In the genomic region with DNA sequence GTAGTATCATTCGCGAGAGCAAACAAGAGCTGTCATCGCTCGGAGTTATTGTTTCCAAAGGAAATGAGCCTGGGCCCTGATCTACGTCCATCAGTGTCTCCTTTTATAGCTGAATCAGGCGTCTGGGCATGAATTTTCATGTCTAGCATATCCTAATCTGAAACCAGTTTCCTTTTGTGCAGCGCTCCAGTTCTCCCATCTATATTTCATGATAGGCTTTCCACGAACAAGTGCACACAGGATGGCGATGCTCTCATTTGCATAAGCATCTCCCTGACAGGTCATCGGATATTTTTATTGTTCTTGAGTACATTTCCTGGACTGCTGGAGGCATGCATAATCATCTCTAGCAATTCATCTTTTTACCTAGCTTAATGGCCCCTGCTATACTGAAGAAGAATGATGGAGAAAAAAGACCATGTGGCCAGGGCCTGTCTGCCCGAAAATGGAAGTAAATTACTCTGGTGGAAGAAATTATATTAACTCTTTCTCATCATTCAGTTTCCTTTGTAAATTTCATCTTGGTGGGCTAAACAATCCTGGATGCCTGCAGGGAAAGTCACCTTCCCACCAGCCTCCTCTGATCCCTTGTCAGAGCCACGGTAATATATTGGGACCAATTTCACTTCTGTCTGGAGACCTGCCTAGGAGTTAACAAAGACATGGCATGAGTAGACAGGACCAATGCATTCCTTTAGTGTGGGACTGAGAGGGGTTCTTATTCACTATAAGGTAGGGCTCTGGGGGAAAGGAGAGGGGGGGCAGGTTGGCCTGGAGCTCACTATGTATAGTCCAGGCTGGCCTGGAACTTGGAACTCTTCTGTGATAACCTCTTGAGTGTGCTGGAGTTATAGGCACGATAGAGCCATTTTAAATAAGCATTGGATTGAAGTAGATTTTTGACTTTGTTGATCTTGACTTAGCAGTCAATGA, we compare ENCODE assay signal across 19 mouse cellular contexts. TPM values are rescaled to one million over a fixed set of nuclear protein-coding genes. Genes with fewer than 3 reads are reported as not detected.
A peak's percentile ranks its signal among the peaks of the same experiment; 100 is the strongest.
DNase-seq lines count a peak whose midpoint lies in the region; ATAC-seq and TF ChIP-seq lines count a peak whose summit lies in the region.
"Had no signal": no experiment of that assay in that cellular context is flagged by ENCODE, and none has a peak within 500 bp of the region (broad histone marks: within the 10 kb centered on the region; RNA-seq: fewer than 3 reads in every experiment).

No protein-coding gene starts in this region.

- DNase-seq in gastrocnemius, adult 2 months: no peak
- no peak for DNase-seq in gastrocnemius, postnatal 14 days
- no peak for DNase-seq in hindbrain, embryonic 11.5 days (ENCODE audit: low spot score)
- DNase-seq in hindbrain, embryonic 10.5 days (ENCODE audit: low spot score): no peak
- DNase-seq in hindbrain, embryonic 14.5 days (ENCODE audit: low spot score): no peak
- peak; percentile 30 for DNase-seq in neural tube, embryonic 11.5 days (ENCODE audit: low spot score)
- DNase-seq in urinary bladder, adult 2 months (ENCODE audit: low spot score): no peak
- DNase-seq: adrenal gland, postnatal 14 days; cerebellum, postnatal 10 days; embryo, embryonic 11 days; heart, postnatal 14 days; kidney, adult 18-20 months; kidney, postnatal 36 days; liver, postnatal 0 days had no signal

- no peak overlapping the region for H3K4me2 ChIP-seq in hindbrain, embryonic 11.5 days (replicated peaks; ENCODE audit: low read depth, low read length)
- no peak overlapping the region for H3K4me2 ChIP-seq in hindbrain, embryonic 14.5 days (replicated peaks)
- H3K4me2 ChIP-seq in neural tube, embryonic 11.5 days (ENCODE audit: low read depth): no peak overlapping the region
- H3K4me2 ChIP-seq: limb, embryonic 15.5 days had no signal

- peak overlapping the region; percentile 7 for H3K4me3 ChIP-seq in gastrocnemius, adult 2 months
- no peak overlapping the region for H3K4me3 ChIP-seq in hindbrain, embryonic 11.5 days (ENCODE audit: low read depth, low read length)
- H3K4me3 ChIP-seq in hindbrain, embryonic 10.5 days: no peak overlapping the region
- no peak overlapping the region for H3K4me3 ChIP-seq in hindbrain, embryonic 14.5 days (replicated peaks; ENCODE audit: low read length)
- no peak overlapping the region for H3K4me3 ChIP-seq in neural tube, embryonic 11.5 days (ENCODE audit: low read depth, low read length)
- H3K4me3 ChIP-seq: limb, embryonic 15.5 days had no signal

- H3K36me3 ChIP-seq in hindbrain, embryonic 11.5 days (ENCODE audit: control insufficient read depth, insufficient read depth, low read length): no peaks in the 10 kb centered on the region
- no peaks in the 10 kb centered on the region for H3K36me3 ChIP-seq in hindbrain, embryonic 10.5 days
- no peaks in the 10 kb centered on the region for H3K36me3 ChIP-seq in hindbrain, embryonic 14.5 days (replicated peaks; ENCODE audit: control insufficient read depth, insufficient read depth)
- no peaks in the 10 kb centered on the region for H3K36me3 ChIP-seq in neural tube, embryonic 11.5 days (ENCODE audit: control insufficient read depth, insufficient read depth, low read length)
- H3K36me3 ChIP-seq: limb, embryonic 15.5 days had no signal

- H3K27ac ChIP-seq in gastrocnemius, adult 2 months: peak overlapping the region; percentile 43; the same call in 1 of the 2 replicates
- peak overlapping the region; percentile 75 for H3K27ac ChIP-seq in hindbrain, embryonic 11.5 days (ENCODE audit: low read depth, low read length)
- H3K27ac ChIP-seq in hindbrain, embryonic 10.5 days: no peak overlapping the region
- H3K27ac ChIP-seq in hindbrain, embryonic 14.5 days: peak overlapping the region; percentile 72
- peak overlapping the region; percentile 51 for H3K27ac ChIP-seq in neural tube, embryonic 11.5 days (ENCODE audit: low read depth, low read length)
- H3K27ac ChIP-seq: limb, embryonic 15.5 days; macrophage had no signal

- H3K4me1 ChIP-seq in hindbrain, embryonic 11.5 days (replicated peaks; ENCODE audit: control insufficient read depth, insufficient read depth, low read length): no peaks in the 10 kb centered on the region
- H3K4me1 ChIP-seq in hindbrain, embryonic 10.5 days (replicated peaks): 0 out of 2 replicates have a peak, but pooled peaks cover 3% of the 10 kb centered on the region
- 0 out of 2 replicates have a peak, but pooled peaks cover 9% of the 10 kb centered on the region for H3K4me1 ChIP-seq in hindbrain, embryonic 14.5 days (replicated peaks; ENCODE audit: control insufficient read depth, insufficient read depth, low read length)
- H3K4me1 ChIP-seq in neural tube, embryonic 11.5 days (ENCODE audit: control insufficient read depth, insufficient read depth, low read length): no peaks in the 10 kb centered on the region

- no peaks in the 10 kb centered on the region for H3K27me3 ChIP-seq in hindbrain, embryonic 11.5 days (ENCODE audit: control insufficient read depth, insufficient read depth, low read length)
- no peaks in the 10 kb centered on the region for H3K27me3 ChIP-seq in hindbrain, embryonic 10.5 days (ENCODE audit: insufficient read depth, poor library complexity, severe bottlenecking)
- H3K27me3 ChIP-seq in hindbrain, embryonic 14.5 days (ENCODE audit: control insufficient read depth, insufficient read depth, low read length): no peaks in the 10 kb centered on the region
- H3K27me3 ChIP-seq in neural tube, embryonic 11.5 days (ENCODE audit: control insufficient read depth, insufficient read depth, low read length): no peaks in the 10 kb centered on the region
- H3K27me3 ChIP-seq: CH12.LX; limb, embryonic 15.5 days had no signal

- intact Hi-C loops in gastrocnemius, adult 2 months (cut with DNase I): no loop called here
- intact Hi-C loops in gastrocnemius, postnatal 14 days (cut with DNase I; ENCODE audit: low total_unique reads): no loop called here

- no peak overlapping the region for H3K9ac ChIP-seq in hindbrain, embryonic 11.5 days (ENCODE audit: low read depth, low read length)
- no peak overlapping the region for H3K9ac ChIP-seq in hindbrain, embryonic 14.5 days
- no peak overlapping the region for H3K9ac ChIP-seq in neural tube, embryonic 11.5 days (ENCODE audit: low read length)
- H3K9ac ChIP-seq: limb, embryonic 15.5 days; liver, postnatal 0 days had no signal

- peak; percentile 79 for ATAC-seq in hindbrain, embryonic 11.5 days (ENCODE audit: low FRiP score)
- peak; percentile 80 for ATAC-seq in hindbrain, embryonic 14.5 days (ENCODE audit: low FRiP score)
- ATAC-seq in neural tube, embryonic 11.5 days (ENCODE audit: insufficient read depth, low FRiP score, low TSS enrichment): peak; percentile 80
- no peak for ATAC-seq in cerebellum, adult (ENCODE audit: insufficient number of reproducible peaks, low FRiP score, low TSS enrichment)
- ATAC-seq: forebrain, embryonic 14.5 days; liver, postnatal 0 days had no signal

- no peaks in the 10 kb centered on the region for H3K9me3 ChIP-seq in hindbrain, embryonic 11.5 days (ENCODE audit: control insufficient read depth, low read length)
- no peaks in the 10 kb centered on the region for H3K9me3 ChIP-seq in hindbrain, embryonic 10.5 days
- no peaks in the 10 kb centered on the region for H3K9me3 ChIP-seq in hindbrain, embryonic 14.5 days (ENCODE audit: control insufficient read depth, low read length)
- H3K9me3 ChIP-seq in neural tube, embryonic 11.5 days (ENCODE audit: control insufficient read depth, low read length): no peaks in the 10 kb centered on the region
- H3K9me3 ChIP-seq: limb, embryonic 15.5 days had no signal

- WGBS in hindbrain, embryonic 11.5 days: 68% methylated on average over 13 of the region's 13 CpGs
- 84% methylated on average over 13 of the region's 13 CpGs for WGBS in hindbrain, embryonic 10.5 days
- 44% methylated on average over 13 of the region's 13 CpGs for WGBS in hindbrain, embryonic 14.5 days
- 63% methylated on average over 13 of the region's 13 CpGs for WGBS in neural tube, embryonic 11.5 days

- TF ChIP-seq CTCF in gastrocnemius, adult 2 months (IDR thresholded peaks at IDR 0.05): no peak

RNA-seq across cellular contexts. Expression of gene Fam129a, which starts 21.4 kb away (rescaled TPM):
- 10 to 100 TPM in 1 of 2 experiments, 1 to 10 TPM in 1; 7.9 to 10.2 TPM for total RNA-seq in gastrocnemius, adult 2 months (2021)
- 10 to 100 TPM; 25.0 to 29.4 TPM for total RNA-seq in gastrocnemius, postnatal 14 days (2021)
- 0.60 and 0.93 TPM in 2 replicates for polyA plus RNA-seq in hindbrain, embryonic 11.5 days (2014; fragmentation: Nextera tagmentation; extraction: Ambion mirVana)
- polyA plus RNA-seq in hindbrain, embryonic 10.5 days (2016; fragmentation: Nextera tagmentation; extraction: Ambion mirVana): 0.68 and 0.93 TPM in 2 replicates
- polyA plus RNA-seq in hindbrain, embryonic 14.5 days (2014; fragmentation: Nextera tagmentation; extraction: Ambion mirVana): 0.90 and 0.99 TPM in 2 replicates
- 1.9 and 2.2 TPM in 2 replicates for polyA plus RNA-seq in neural tube, embryonic 11.5 days (2014; fragmentation: Nextera tagmentation; extraction: Ambion mirVana)
- 112 and 160 TPM in 2 replicates for polyA plus RNA-seq in urinary bladder, adult 2 months (2012; rRNA removed)

Comparison
In these comparisons a context has a peak if more than half of its experiments do, and no peak if none do; other contexts are left out.
1. RNA of gene Fam129a, which starts 21.4 kb away (polyA plus RNA-seq): 112 to 160 TPM in urinary bladder, adult 2 months; 1.9 to 2.2 TPM in neural tube, embryonic 11.5 days, 0.90 to 0.99 TPM in hindbrain, embryonic 14.5 days, 0.68 to 0.93 TPM in hindbrain, embryonic 10.5 days and 0.60 to 0.93 TPM in hindbrain, embryonic 11.5 days; every median in the first group is over 10 times any median in the second.